Mouse (Mus musculus): ENCODE results near the gene Ficd. TPM values are rescaled to one million over a fixed set of nuclear protein-coding genes. Genes with fewer than 3 reads are reported as not detected.

Gene Ficd
- polyA plus RNA-seq, 1 experiment from 2014 or later: 9.2 TPM

- Histone ChIP-seq H3K27ac (ENCODE audit: low read length) (no peak overlapping the region), H3K4me2 (ENCODE audit: low read length) (no peak overlapping the region), H3K9ac (replicated peaks; ENCODE audit: low read depth, low read length) (no peak overlapping the region), H3K4me1 (replicated peaks; ENCODE audit: control insufficient read depth, insufficient read depth, low read length) (peaks cover 15% of the 10 kb centered on the region), H3K27me3 (replicated peaks; ENCODE audit: control insufficient read depth, insufficient read depth, low read length) (no peaks in the 10 kb centered on the region), H3K36me3 (ENCODE audit: control insufficient read depth, insufficient read depth) (peaks cover 3% of the 10 kb centered on the region; the same call in 1 of the 2 replicates), H3K4me3 (replicated peaks; ENCODE audit: low read length) (no peak overlapping the region), H3K9me3 (ENCODE audit: control insufficient read depth, low read length) (no peaks in the 10 kb centered on the region)
- WGBS: 94% methylated on average over 13 of the region's 13 CpGs
- no peak for ATAC-seq
Measured at GRCm38 (mm10) chr5:113765641-113766526, 30.3 kb downstream of the Ficd start.

DNA sequence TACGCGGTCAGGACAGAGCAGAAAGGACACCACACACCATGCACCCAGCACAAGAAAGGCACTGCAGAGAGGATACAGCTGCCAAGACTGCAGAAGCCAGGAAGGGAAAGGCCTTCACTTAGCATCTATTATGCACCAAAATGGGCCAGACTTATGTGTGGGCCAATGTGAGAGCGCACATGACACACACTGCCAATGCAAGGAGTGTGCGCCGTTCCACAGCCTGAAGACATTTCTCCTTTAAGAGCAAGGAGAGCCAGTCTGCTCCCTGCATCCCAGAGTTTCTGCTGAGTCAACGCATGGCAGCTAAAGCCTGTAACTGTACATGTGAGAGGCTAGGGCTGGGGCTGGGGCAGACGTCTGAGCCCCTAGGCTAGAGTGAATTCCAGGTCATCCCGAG, 33.2 kb downstream of the Ficd start:
- H3K27me3 ChIP-seq (replicated peaks; ENCODE audit: control insufficient read depth, insufficient read depth, low read length): no peaks in the 10 kb centered on the region
- no peak overlapping the region for H3K4me3 ChIP-seq (replicated peaks; ENCODE audit: low read length)
- 94% methylated on average over 8 of the region's 8 CpGs for WGBS
- H3K9ac ChIP-seq (replicated peaks; ENCODE audit: low read depth, low read length): no peak overlapping the region
- H3K36me3 ChIP-seq (ENCODE audit: control insufficient read depth, insufficient read depth): no peaks in the 10 kb centered on the region; the same call in 1 of the 2 replicates
- H3K4me2 ChIP-seq (ENCODE audit: low read length): no peak overlapping the region
- no peak for ATAC-seq
- H3K9me3 ChIP-seq (ENCODE audit: control insufficient read depth, low read length): no peaks in the 10 kb centered on the region
- H3K27ac ChIP-seq (ENCODE audit: low read length): no peak overlapping the region
- peaks cover 24% of the 10 kb centered on the region for H3K4me1 ChIP-seq (replicated peaks; ENCODE audit: control insufficient read depth, insufficient read depth, low read length)

GRCm38 (mm10) chr5:113771213-113772162, 35.9 kb downstream of the Ficd start:
- Histone ChIP-seq H3K4me1 (replicated peaks; ENCODE audit: control insufficient read depth, insufficient read depth, low read length) (peaks cover 26% of the 10 kb centered on the region), H3K4me3 (replicated peaks; ENCODE audit: low read length) (peak overlapping the region; percentile 100), H3K27ac (ENCODE audit: low read length) (peak overlapping the region; percentile 99), H3K36me3 (ENCODE audit: control insufficient read depth, insufficient read depth) (peaks cover 4% of the 10 kb centered on the region; the same call in 1 of the 2 replicates), H3K9me3 (ENCODE audit: control insufficient read depth, low read length) (no peaks in the 10 kb centered on the region), H3K4me2 (ENCODE audit: low read length) (peak overlapping the region; percentile 66), H3K9ac (replicated peaks; ENCODE audit: low read depth, low read length) (peak overlapping the region; percentile 89), H3K27me3 (replicated peaks; ENCODE audit: control insufficient read depth, insufficient read depth, low read length) (no peaks in the 10 kb centered on the region)
- under 1% methylated on average over 90 of the region's 97 CpGs for WGBS
- ATAC-seq: peak; percentile 81

DNA sequence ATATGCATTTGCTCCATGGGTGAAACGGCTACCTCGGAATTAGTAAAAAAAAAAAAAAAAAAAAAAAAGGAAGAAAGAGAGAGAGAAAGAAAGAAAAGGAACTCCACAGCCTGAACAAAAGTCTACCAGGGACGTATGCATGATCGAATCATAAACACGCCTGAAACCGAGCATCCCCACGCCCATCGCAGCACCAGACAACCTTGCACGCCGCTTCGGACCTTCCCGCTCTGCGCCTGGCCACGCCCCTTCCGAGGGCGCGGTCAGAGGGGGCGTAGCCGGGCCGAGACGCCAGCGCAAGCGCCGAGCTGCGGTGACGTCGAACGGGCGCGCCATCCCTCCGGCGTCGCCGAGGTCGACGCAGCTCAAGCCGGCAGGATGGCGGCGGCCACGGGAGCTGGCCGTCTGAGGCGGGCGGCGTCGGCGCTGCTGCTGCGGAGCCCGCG, 36.9 kb downstream of the Ficd start, which contains the start of the genes Sart3 and Iscu:
Sart3 (minus strand) TSS at position 61 of the 446 bp plus-strand sequence.
Iscu (plus strand) TSS at position 299 of the 446 bp plus-strand sequence.
- 0% methylated on average over 46 of the region's 49 CpGs for WGBS
- H3K4me3 ChIP-seq (replicated peaks; ENCODE audit: low read length): peak within 1 kb of the TSS; percentile 100
- H3K9ac ChIP-seq (replicated peaks; ENCODE audit: low read depth, low read length): peak within 1 kb of the TSS; percentile 89
- peaks cover 26% of the 10 kb centered on the region for H3K4me1 ChIP-seq (replicated peaks; ENCODE audit: control insufficient read depth, insufficient read depth, low read length)
- no peaks in the 10 kb centered on the region for H3K27me3 ChIP-seq (replicated peaks; ENCODE audit: control insufficient read depth, insufficient read depth, low read length)
- ATAC-seq: peak; percentile 77
- H3K4me2 ChIP-seq (ENCODE audit: low read length): peak within 1 kb of the TSS; percentile 57
- H3K9me3 ChIP-seq (ENCODE audit: control insufficient read depth, low read length): no peaks in the 10 kb centered on the region
- peak within 1 kb of the TSS; percentile 99 for H3K27ac ChIP-seq (ENCODE audit: low read length)
- peaks cover 4% of the 10 kb centered on the region; the same call in 1 of the 2 replicates for H3K36me3 ChIP-seq (ENCODE audit: control insufficient read depth, insufficient read depth)

DNA sequence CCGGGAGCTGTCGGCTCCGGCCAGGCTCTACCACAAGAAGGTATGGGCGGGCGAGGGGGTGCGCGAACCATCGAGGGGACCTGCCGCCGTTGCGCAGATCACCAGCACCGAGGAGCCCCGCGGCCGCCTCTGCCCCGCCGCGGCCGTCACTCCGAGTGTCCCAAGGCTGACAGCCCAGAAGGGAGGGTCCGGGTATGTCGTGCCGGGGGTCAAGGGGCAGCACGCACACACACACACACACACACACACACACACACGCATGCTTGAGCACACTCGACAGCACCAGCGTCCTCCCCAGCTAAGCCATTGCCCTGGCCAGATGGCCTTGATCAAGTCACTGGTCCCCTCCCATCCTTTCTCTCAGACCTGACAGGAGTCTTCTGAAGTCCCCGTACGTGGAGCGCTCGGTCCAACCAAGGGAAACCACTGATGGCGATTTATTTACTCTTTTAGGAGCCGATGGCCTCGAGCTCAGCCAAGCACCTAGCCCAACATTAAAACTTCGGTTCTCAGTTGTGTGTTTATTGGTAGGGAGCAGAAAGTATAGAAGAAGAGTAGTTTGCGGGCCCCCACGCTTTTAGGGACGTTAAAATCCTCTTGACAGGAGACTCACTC, 37.4 kb downstream of the Ficd start:
- peak overlapping the region; percentile 100 for H3K4me3 ChIP-seq (replicated peaks; ENCODE audit: low read length)
- H3K9me3 ChIP-seq (ENCODE audit: control insufficient read depth, low read length): no peaks in the 10 kb centered on the region
- 2% methylated on average over 38 of the region's 38 CpGs for WGBS
- peak; percentile 41; the same call in 1 of the 2 replicates for ATAC-seq
- peak overlapping the region; percentile 89 for H3K9ac ChIP-seq (replicated peaks; ENCODE audit: low read depth, low read length)
- peak overlapping the region; percentile 57 for H3K4me2 ChIP-seq (ENCODE audit: low read length)
- peak overlapping the region; percentile 99; the same call in 1 of the 2 replicates for H3K27ac ChIP-seq (ENCODE audit: low read length)
- H3K36me3 ChIP-seq (ENCODE audit: control insufficient read depth, insufficient read depth): peaks cover 4% of the 10 kb centered on the region; the same call in 1 of the 2 replicates
- peaks cover 26% of the 10 kb centered on the region for H3K4me1 ChIP-seq (replicated peaks; ENCODE audit: control insufficient read depth, insufficient read depth, low read length)
- no peaks in the 10 kb centered on the region for H3K27me3 ChIP-seq (replicated peaks; ENCODE audit: control insufficient read depth, insufficient read depth, low read length)

DNA sequence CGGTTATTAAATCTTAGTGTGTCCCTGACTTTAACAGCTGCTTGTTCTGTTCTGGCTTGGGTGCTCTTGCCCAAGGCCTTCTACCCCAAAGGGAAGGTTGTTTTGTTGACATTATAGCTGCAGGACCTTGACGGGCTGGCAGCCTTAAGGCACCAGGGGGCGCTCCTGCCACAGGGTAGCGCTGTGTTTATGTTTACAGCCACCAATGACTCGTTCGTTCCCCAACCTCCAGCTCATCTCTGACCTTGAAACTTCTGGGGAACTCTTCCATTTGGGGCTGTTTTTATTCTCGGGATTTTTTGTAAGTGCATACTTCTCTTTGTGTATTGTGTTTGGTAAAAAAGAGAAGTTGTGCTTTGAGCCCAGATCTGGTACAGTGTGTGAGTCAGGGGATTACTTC, 38.1 kb downstream of the Ficd start:
- Histone ChIP-seq H3K4me3 (replicated peaks; ENCODE audit: low read length) (peak overlapping the region; percentile 100), H3K36me3 (ENCODE audit: control insufficient read depth, insufficient read depth) (peaks cover 4% of the 10 kb centered on the region; the same call in 1 of the 2 replicates), H3K9me3 (ENCODE audit: control insufficient read depth, low read length) (no peaks in the 10 kb centered on the region), H3K9ac (replicated peaks; ENCODE audit: low read depth, low read length) (no peak overlapping the region), H3K4me2 (ENCODE audit: low read length) (peak overlapping the region; percentile 57), H3K27ac (ENCODE audit: low read length) (no peak overlapping the region), H3K27me3 (replicated peaks; ENCODE audit: control insufficient read depth, insufficient read depth, low read length) (no peaks in the 10 kb centered on the region), H3K4me1 (replicated peaks; ENCODE audit: control insufficient read depth, insufficient read depth, low read length) (peaks cover 26% of the 10 kb centered on the region)
- no peak for ATAC-seq
- WGBS: under 1% methylated on average over 7 of the region's 7 CpGs

- ATAC-seq: no peak
- Histone ChIP-seq H3K4me3 (replicated peaks; ENCODE audit: low read length) (no peak overlapping the region), H3K27me3 (replicated peaks; ENCODE audit: control insufficient read depth, insufficient read depth, low read length) (no peaks in the 10 kb centered on the region), H3K4me2 (ENCODE audit: low read length) (no peak overlapping the region), H3K4me1 (replicated peaks; ENCODE audit: control insufficient read depth, insufficient read depth, low read length) (peaks cover 13% of the 10 kb centered on the region), H3K9me3 (ENCODE audit: control insufficient read depth, low read length) (no peaks in the 10 kb centered on the region), H3K9ac (replicated peaks; ENCODE audit: low read depth, low read length) (no peak overlapping the region), H3K27ac (ENCODE audit: low read length) (no peak overlapping the region), H3K36me3 (ENCODE audit: control insufficient read depth, insufficient read depth) (peaks cover 4% of the 10 kb centered on the region; the same call in 1 of the 2 replicates)
- WGBS: 92% methylated on average over 10 of the region's 10 CpGs
Measured at GRCm38 (mm10) chr5:113775585-113775984, 40.0 kb downstream of the Ficd start.

- Histone ChIP-seq H3K36me3 (ENCODE audit: control insufficient read depth, insufficient read depth) (peaks cover 4% of the 10 kb centered on the region; the same call in 1 of the 2 replicates), H3K27me3 (replicated peaks; ENCODE audit: control insufficient read depth, insufficient read depth, low read length) (no peaks in the 10 kb centered on the region), H3K27ac (ENCODE audit: low read length) (no peak overlapping the region), H3K4me3 (replicated peaks; ENCODE audit: low read length) (no peak overlapping the region), H3K4me2 (ENCODE audit: low read length) (no peak overlapping the region), H3K9me3 (ENCODE audit: control insufficient read depth, low read length) (no peaks in the 10 kb centered on the region), H3K4me1 (replicated peaks; ENCODE audit: control insufficient read depth, insufficient read depth, low read length) (peaks cover 11% of the 10 kb centered on the region), H3K9ac (replicated peaks; ENCODE audit: low read depth, low read length) (no peak overlapping the region)
- ATAC-seq: no peak
- 95% methylated on average over 15 of the region's 15 CpGs for WGBS
Measured at GRCm38 (mm10) chr5:113776128-113776895, 40.7 kb downstream of the Ficd start.

Data from forebrain, embryonic 16.5 days (tissue).